Mouse (Mus musculus): Measurements from ENCODE around the gene Ap4b1. TPM values are rescaled to one million over a fixed set of nuclear protein-coding genes. Genes with fewer than 3 reads are reported as not detected.
"Not testable (repeated sequence)": the region's sequence is repeated elsewhere in the genome, so short reads cannot be mapped to it uniquely, and the experiment has no call there.

Ap4b1 gene
- polyA plus RNA-seq, 2 experiments, result 11.4 to 12.8 TPM

GRCm38 (mm10) chr3:103790346-103791145 is 18.8 kb upstream of the Ap4b1 start:
- H3K27ac ChIP-seq, result peak overlapping the region; percentile 95
- H3K36me3 ChIP-seq (replicated peaks; ENCODE audit: control insufficient read depth, insufficient read depth, low read depth), result peaks cover 2% of the 10 kb centered on the region; the same call in 1 of the 2 replicates
- peak overlapping the region; percentile 82 to 90 for H3K4me3 ChIP-seq (ENCODE audit: insufficient read depth in 1 of 2, low read depth in 2 of 2, low read length in 2 of 2)
- under 1% methylated on average over 48 of the region's 61 CpGs for WGBS (ENCODE audit: insufficient replicate concordance)
- peak overlapping the region; percentile 96 for H3K9ac ChIP-seq (replicated peaks)
- ATAC-seq (ENCODE audit: insufficient read depth) (peak; percentile 65), DNase-seq (ENCODE audit: low read depth in 3 of 3, low spot score in 3 of 3) (no peak)
- peak overlapping the region; percentile 89 for H3K4me2 ChIP-seq (ENCODE audit: low read depth)
- no peaks in the 10 kb centered on the region for H3K27me3 ChIP-seq (ENCODE audit: control insufficient read depth, insufficient read depth, low read length)
- no peaks in the 10 kb centered on the region for H3K9me3 ChIP-seq (ENCODE audit: control insufficient read depth, low read length)
- TF ChIP-seq CTCF (IDR thresholded peaks at IDR 0.05; ENCODE audit: low read depth) (no peak), EP300 (IDR thresholded peaks at IDR 0.05; ENCODE audit: low read depth) (no peak)
- peaks cover 45 to 55% of the 10 kb centered on the region in 2 experiments for H3K4me1 ChIP-seq (replicated peaks; ENCODE audit: control insufficient read depth in 2 of 2, insufficient read depth in 2 of 2, low read length in 1 of 2)

DNA sequence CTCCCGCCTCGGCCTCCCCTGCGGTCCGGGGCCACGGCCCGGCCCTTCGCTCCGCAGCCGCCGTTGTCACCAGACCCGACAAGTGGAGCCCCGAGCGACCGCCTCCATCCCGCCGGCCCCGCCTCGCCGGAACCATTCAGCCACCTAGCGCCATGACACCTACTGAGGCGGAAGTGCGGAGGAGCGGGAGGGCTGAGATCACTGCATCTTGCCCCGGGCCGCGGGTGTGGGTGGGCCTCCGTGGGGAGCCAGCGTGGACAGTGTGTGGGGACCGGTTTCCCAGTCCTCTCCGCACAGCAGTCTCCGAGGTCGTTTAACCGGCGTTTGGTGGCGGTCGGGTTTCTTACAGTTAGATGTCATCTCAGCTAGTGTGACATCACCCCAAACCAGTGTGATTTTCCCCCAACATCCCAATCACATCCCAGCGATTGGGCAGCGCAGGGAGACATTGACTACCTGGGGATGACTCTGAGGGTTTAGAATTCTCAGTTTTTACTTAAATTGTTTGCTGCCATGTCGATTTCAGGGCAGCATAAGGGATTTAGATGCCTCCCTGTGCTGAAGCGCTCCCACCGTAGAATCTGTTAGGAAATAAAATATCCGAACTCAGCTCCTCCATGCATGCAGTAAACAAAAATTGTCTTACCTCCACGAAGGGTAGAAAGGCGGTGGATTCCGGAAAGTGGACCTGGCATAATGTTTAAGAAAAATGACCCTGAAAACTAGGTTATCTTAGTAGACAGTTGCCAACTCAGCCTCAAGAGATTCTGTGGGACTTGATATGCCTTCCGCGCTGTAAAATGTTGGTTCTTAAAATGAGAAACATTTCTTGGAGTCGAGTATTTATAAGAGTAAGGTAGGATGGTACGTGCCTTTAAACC is 17.9 kb upstream of the Ap4b1 start, which contains the start of gene Hipk1:
Gene Hipk1 (minus strand): TSS at position 334 of the 881 bp plus-strand sequence.
- peak within 1 kb of the TSS; percentile 89 for H3K4me2 ChIP-seq (ENCODE audit: low read depth)
- H3K36me3 ChIP-seq (replicated peaks; ENCODE audit: control insufficient read depth, insufficient read depth, low read depth), result peaks cover 2% of the 10 kb centered on the region; the same call in 1 of the 2 replicates
- DNase-seq (ENCODE audit: low read depth in 3 of 3, low spot score in 3 of 3) (peak; percentile 85 to 86 (median 86)), ATAC-seq (ENCODE audit: insufficient read depth) (peak; percentile 93)
- peaks cover 42 to 54% of the 10 kb centered on the region in 2 experiments for H3K4me1 ChIP-seq (replicated peaks; ENCODE audit: control insufficient read depth in 2 of 2, insufficient read depth in 2 of 2, low read length in 1 of 2)
- H3K9me3 ChIP-seq (ENCODE audit: control insufficient read depth, low read length), result no peaks in the 10 kb centered on the region
- H3K27ac ChIP-seq, result peak within 1 kb of the TSS; percentile 95
- H3K9ac ChIP-seq (replicated peaks), result peak within 1 kb of the TSS; percentile 96
- TF ChIP-seq EP300 (IDR thresholded peaks at IDR 0.05; ENCODE audit: low read depth) (peak; percentile 50), CTCF (IDR thresholded peaks at IDR 0.05; ENCODE audit: low read depth) (no peak; the same call in 1 of the 2 replicates)
- no peaks in the 10 kb centered on the region for H3K27me3 ChIP-seq (ENCODE audit: control insufficient read depth, insufficient read depth, low read length)
- 6% methylated on average over 49 of the region's 49 CpGs for WGBS (ENCODE audit: insufficient replicate concordance)
- H3K4me3 ChIP-seq (ENCODE audit: insufficient read depth in 1 of 2, low read depth in 2 of 2, low read length in 2 of 2), result peak within 1 kb of the TSS; percentile 82 to 90

GRCm38 (mm10) chr3:103792111-103792406 is 17.3 kb upstream of the Ap4b1 start:
- peak overlapping the region; percentile 96 for H3K9ac ChIP-seq (replicated peaks)
- not testable (repeated sequence) for H3K36me3 ChIP-seq (replicated peaks; ENCODE audit: control insufficient read depth, insufficient read depth, low read depth); H3K9me3 ChIP-seq (ENCODE audit: control insufficient read depth, low read length); H3K27me3 ChIP-seq (ENCODE audit: control insufficient read depth, insufficient read depth, low read length); DNase-seq (ENCODE audit: low read depth in 3 of 3, low spot score in 3 of 3); ATAC-seq (ENCODE audit: insufficient read depth)
- peak overlapping the region; percentile 95 for H3K27ac ChIP-seq
- peaks cover 44 to 59% of the 10 kb centered on the region in 2 experiments for H3K4me1 ChIP-seq (replicated peaks; ENCODE audit: control insufficient read depth in 2 of 2, insufficient read depth in 2 of 2, low read length in 1 of 2)
- peak overlapping the region in 1 of 2 experiments; percentile 90; a peak in 3 of 4 replicates for H3K4me3 ChIP-seq (ENCODE audit: insufficient read depth in 1 of 2, low read depth in 2 of 2, low read length in 2 of 2)
- peak overlapping the region; percentile 88 for H3K4me2 ChIP-seq (ENCODE audit: low read depth)
- WGBS (ENCODE audit: insufficient replicate concordance), result 54% methylated on average over 5 of the region's 5 CpGs

DNA sequence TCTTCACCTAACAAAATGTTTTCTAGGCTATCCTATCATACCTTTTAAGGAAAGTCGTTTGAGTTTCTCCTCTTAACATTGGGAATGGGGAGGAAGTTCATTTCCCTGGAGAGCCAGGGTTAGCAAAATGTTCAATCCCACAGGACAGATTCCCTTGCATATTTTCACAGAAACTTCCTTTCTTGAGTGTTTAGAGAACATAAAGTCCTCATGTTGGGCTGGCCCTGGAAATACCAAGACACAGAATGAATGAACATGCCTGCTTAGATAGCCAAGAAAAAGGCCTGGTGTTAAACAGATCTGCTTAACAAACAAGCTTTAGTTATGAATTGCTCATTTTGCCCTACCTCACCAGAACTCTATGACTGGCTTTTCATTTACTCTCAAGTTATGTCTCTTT is 16.8 kb upstream of the Ap4b1 start:
- Histone ChIP-seq H3K27ac (peak overlapping the region; percentile 95), H3K4me3 (ENCODE audit: insufficient read depth in 1 of 2, low read depth in 2 of 2, low read length in 2 of 2) (no peak overlapping the region), H3K4me2 (ENCODE audit: low read depth) (peak overlapping the region; percentile 88), H3K9me3 (ENCODE audit: control insufficient read depth, low read length) (no peaks in the 10 kb centered on the region), H3K9ac (replicated peaks) (peak overlapping the region; percentile 28; the same call in 1 of the 2 replicates), H3K36me3 (replicated peaks; ENCODE audit: control insufficient read depth, insufficient read depth, low read depth) (no peaks in the 10 kb centered on the region; the same call in 1 of the 2 replicates), H3K4me1 (replicated peaks; ENCODE audit: control insufficient read depth in 2 of 2, insufficient read depth in 2 of 2, low read length in 1 of 2) (peaks cover 42 to 55% of the 10 kb centered on the region in 2 experiments), H3K27me3 (ENCODE audit: control insufficient read depth, insufficient read depth, low read length) (no peaks in the 10 kb centered on the region)
- no peak for TF ChIP-seq EP300 (IDR thresholded peaks at IDR 0.05; ENCODE audit: low read depth)
- no peak for TF ChIP-seq CTCF (IDR thresholded peaks at IDR 0.05; ENCODE audit: low read depth)
- no peak for ATAC-seq (ENCODE audit: insufficient read depth)
- no peak for DNase-seq (ENCODE audit: low read depth in 3 of 3, low spot score in 3 of 3)
- 77% methylated on average over 1 of the region's 1 CpGs for WGBS (ENCODE audit: insufficient replicate concordance)

Data from liver, embryonic 14.5 days (tissue).